Mouse (Mus musculus): ENCODE measurements around the gene Adgrf2.
A peak's percentile ranks its signal among the peaks of the same experiment; 100 is the strongest.

Adgrf2 gene

GRCm38 (mm10) chr17:42741801-42742217 is at the start of gene Adgrf2:
Adgrf2 (minus strand) TSS chr17:42742179.
- no peak for DNase-seq (ENCODE audit: low read depth, low spot score)

- no peak for DNase-seq (ENCODE audit: low read depth, low spot score)
Observed at GRCm38 (mm10) chr17:42790787-42791186, 48.8 kb upstream of the Adgrf2 start.

- no peak for DNase-seq (ENCODE audit: low read depth, low spot score)
Observed at GRCm38 (mm10) chr17:42789723-42790122, 47.7 kb upstream of the Adgrf2 start.

GRCm38 (mm10) chr17:42788686-42789453 is 46.9 kb upstream of the Adgrf2 start:
- DNase-seq (ENCODE audit: low read depth, low spot score) = no peak

DNA sequence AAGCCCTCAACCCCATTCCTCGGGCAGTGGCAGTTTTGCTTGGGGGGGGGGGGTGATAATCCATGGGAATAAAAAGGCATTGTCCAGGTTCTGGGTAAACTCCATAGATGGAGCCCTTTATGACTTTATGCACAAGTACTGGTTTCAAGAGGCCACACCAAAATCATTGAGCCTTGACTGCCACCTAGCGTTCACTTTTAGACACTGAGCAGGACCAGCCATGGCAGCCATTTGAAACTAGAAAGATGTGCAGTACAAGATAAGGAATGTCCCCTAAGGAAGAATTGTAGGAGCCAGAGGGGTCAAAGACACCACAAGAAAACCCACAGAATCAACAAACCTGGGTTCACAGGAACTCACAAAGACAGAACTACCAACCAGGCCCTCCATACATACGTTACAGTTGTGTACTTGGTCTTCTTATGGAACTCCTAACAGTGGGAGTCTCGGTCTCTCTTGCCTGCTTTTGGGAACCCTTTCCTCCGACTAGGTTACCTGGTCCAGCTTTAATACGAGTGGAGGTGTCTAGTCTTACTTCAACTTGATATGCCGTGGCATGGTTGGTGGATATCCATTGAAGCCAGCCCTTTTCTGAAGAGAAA is 40.3 kb upstream of the Adgrf2 start:
- peak; percentile 49 for DNase-seq (ENCODE audit: low read depth, low spot score)

DNA sequence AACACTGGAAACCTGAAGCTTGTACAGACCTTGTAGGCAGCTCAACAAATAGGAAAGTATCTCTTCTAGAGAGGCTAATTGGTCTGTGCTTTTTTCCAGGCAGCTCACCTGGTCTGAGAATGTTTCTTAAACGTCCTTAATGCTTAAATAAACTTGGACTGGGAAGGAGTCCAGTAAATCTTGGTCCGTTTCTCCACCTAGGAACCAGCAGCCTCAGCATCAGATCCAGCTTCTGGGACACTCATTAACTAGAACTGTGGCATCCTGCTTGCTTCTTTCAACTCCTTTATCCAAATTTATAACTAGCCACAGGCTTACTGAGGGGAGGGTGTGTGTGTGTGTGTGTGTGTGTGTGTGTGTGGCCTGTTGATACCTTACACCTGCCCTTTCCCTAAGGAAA is 11.8 kb upstream of the Adgrf2 start:
- DNase-seq (ENCODE audit: low read depth, low spot score) = no peak

DNA sequence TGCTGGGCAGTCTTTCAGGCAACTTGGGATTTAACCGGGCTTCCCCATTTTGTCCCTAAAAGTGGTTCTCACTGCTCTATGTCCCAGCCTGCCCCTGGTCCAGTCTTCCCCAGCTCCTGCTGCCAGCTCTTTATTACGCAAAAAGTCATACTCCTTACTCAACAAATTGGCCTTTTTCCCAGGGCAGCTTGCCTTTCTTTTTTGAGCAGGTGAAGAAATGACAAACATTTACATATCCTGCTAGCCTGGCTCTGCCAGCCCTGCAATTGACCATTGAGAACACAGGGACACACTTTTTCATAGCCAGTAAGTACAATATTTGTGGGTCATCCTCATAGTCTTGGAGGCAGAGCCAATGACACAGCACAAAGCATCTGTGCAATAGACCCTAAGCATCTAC is 10.2 kb upstream of the Adgrf2 start:
- DNase-seq (ENCODE audit: low read depth, low spot score) = no peak

- no peak for DNase-seq (ENCODE audit: low read depth, low spot score)
Observed at GRCm38 (mm10) chr17:42745657-42746420, 3.9 kb upstream of the Adgrf2 start.

DNA sequence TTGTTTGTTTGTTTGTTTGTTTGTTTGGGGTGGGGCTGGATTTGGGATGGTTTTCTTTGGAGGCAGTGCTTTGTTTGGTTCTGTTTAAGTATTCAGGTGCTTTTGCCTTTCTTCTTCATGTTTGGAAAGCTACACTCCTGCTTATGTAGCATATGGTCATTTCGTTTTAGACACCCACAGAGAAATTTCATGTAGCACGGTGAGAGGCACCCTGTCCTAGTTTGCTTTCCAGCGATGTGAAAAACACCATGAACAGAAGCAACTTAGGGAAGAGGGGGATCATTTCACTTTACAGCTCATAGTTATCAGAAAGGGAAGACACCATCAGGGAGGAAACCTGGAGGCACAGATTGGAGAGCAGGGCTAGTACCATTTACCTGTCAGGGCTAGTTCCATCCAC is 844 bp upstream of the Adgrf2 start:
- DNase-seq (ENCODE audit: low read depth, low spot score) = peak; percentile 31

GRCm38 (mm10) chr17:42738794-42739193 is 3.2 kb downstream of the Adgrf2 start:
- no peak for DNase-seq (ENCODE audit: low read depth, low spot score)

GRCm38 (mm10) chr17:42717161-42717560 is 24.8 kb downstream of the Adgrf2 start:
- DNase-seq (ENCODE audit: low read depth, low spot score) = no peak

DNA sequence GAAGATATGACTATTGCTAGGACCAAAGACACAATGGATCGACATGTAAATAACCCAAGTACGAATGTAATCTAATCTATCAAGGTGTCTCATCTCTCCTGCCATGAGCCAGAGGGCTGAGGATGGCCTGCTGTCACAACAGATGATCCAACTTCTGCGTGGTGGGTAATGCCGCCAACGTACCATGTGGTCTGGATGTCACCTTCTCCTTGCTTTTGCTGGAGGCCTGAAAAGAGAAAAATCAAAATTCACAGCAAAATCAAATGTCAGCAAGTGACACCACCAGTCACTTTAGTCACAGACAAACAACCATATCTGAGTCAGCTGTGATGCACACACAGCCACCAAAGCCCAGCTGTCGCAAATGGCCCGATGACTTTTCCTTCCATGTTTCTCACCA is 27.0 kb downstream of the Adgrf2 start:
- DNase-seq (ENCODE audit: low read depth, low spot score) = no peak

- DNase-seq (ENCODE audit: low read depth, low spot score) = peak; percentile 72
Observed at GRCm38 (mm10) chr17:42710717-42711116, 31.3 kb downstream of the Adgrf2 start.

- no peak for DNase-seq (ENCODE audit: low read depth, low spot score)
Observed at GRCm38 (mm10) chr17:42705611-42706010, 36.4 kb downstream of the Adgrf2 start.

DNA sequence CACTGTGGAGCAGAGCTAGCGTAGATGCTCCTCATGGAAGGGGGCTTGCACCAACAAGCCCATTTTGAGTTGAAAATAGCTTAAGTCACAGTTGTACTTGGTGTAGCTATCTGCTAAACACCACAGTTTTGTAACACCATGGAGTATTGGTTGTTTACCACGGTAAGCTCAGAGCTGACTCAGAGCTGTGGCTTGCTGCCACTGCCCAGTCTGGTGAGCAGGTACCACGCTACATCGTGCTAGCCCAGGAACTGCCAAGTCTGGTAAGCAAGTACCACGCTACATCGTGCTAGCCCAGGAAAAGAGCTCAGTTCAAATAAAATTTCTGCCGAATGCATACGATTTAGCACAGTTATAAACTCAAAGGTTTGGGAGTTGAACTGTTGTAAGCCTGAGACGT is 39.8 kb downstream of the Adgrf2 start:
- DNase-seq (ENCODE audit: low read depth, low spot score) = no peak

GRCm38 (mm10) chr17:42694730-42695129 is 47.2 kb downstream of the Adgrf2 start:
- no peak for DNase-seq (ENCODE audit: low read depth, low spot score)

DNA sequence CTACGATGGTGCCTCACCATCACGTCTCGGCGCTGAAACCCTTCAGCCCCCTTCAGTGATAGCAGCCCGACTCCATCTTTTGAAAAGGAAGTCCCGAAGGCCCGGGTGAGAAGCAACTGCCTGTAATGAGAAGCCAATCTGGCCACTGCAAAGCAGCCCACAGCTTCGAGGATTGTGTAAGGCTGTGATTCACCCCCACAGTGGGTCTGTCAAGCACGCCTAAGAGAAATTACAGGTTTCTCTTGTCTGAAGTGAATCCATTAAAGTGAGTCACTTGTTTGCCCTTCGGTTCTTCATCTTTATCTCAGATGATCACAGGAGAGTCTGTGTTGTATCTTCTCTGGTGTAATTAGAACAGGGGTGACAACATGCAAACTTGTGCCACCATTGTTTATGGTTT is 49.8 kb downstream of the Adgrf2 start, which contains the start of gene Adgrf4:
Gene Adgrf4, minus strand, starts transcription at position 149 of the 400 bp plus-strand sequence.
- no peak for DNase-seq (ENCODE audit: low read depth, low spot score)

GRCm38 (mm10) chr17:42690531-42690930 is 51.4 kb downstream of the Adgrf2 start:
- no peak for DNase-seq (ENCODE audit: low read depth, low spot score)
